Mouse (Mus musculus) erythroblast, embryonic 14.5 days (primary cell): ENCODE results near the gene Zfp639. TPM values are rescaled to one million over a fixed set of nuclear protein-coding genes. Genes with fewer than 3 reads are reported as not detected.

Source experiments
- H3K27me3 ChIP-seq: 2 replicates; pipeline ENCODE4 v1.6.1; 2012; ENCODE audit warnings: inconsistent platforms; ENCODE audit not compliant: control insufficient read depth
- H3K36me3 ChIP-seq: 2 replicates; pipeline ENCODE4 v1.6.1; 2012; ENCODE audit warnings: mild to moderate bottlenecking, inconsistent platforms; ENCODE audit not compliant: control insufficient read depth
- H3K4me1 ChIP-seq: 2 replicates; pipeline ENCODE4 v1.6.1; 2012; ENCODE audit warnings: inconsistent platforms; ENCODE audit not compliant: control insufficient read depth
- H3K4me3 ChIP-seq: replicated peaks from 2 replicates; pipeline ENCODE3; 2012; ENCODE audit warnings: moderate library complexity, mild to moderate bottlenecking, inconsistent platforms
- H3K9me3 ChIP-seq: 2 replicates; pipeline ENCODE4 v1.6.1; 2012; ENCODE audit warnings: low read length, inconsistent platforms, mixed read lengths; ENCODE audit not compliant: control insufficient read depth
- GATA1 ChIP-seq: IDR thresholded peaks from 2 replicates; pipeline ENCODE4 v1.6.1; 2012; ENCODE audit warnings: low read length, inconsistent platforms, mixed read lengths
- TAL1 ChIP-seq: IDR thresholded peaks from 3 replicates; pipeline ENCODE4 v1.6.1; 2012; ENCODE audit warnings: low read length, inconsistent platforms, mixed read lengths
- polyA plus RNA-seq: library from polyadenylated mRNA; stranded (reverse); fragments of >175 nt; gene quantifications from 2 replicates; pipeline ENCODE4 v1.2.3, GENCODE M21; 2012

Gene Zfp639
- polyA plus RNA-seq, 1 experiment = 0.16 TPM

- Histone ChIP-seq H3K4me3 (no peak overlapping the region), H3K36me3 (no peaks in the 10 kb centered on the region), H3K27me3 (no peaks in the 10 kb centered on the region), H3K9me3 (no peaks in the 10 kb centered on the region), H3K4me1 (no peaks in the 10 kb centered on the region)
- TF ChIP-seq GATA1 (no peak), TAL1 (no peak)
Measured at GRCm38 (mm10) chr3:32486543-32486942, 23.5 kb upstream of the Zfp639 start.

GRCm38 (mm10) chr3:32488172-32488571, 21.9 kb upstream of the Zfp639 start:
- Histone ChIP-seq H3K4me3 (no peak overlapping the region), H3K27me3 (no peaks in the 10 kb centered on the region), H3K9me3 (no peaks in the 10 kb centered on the region), H3K36me3 (no peaks in the 10 kb centered on the region), H3K4me1 (no peaks in the 10 kb centered on the region)
- TF ChIP-seq GATA1 (no peak), TAL1 (no peak)

GRCm38 (mm10) chr3:32490076-32490927, 19.8 kb upstream of the Zfp639 start:
- Histone ChIP-seq H3K36me3 (no peaks in the 10 kb centered on the region), H3K4me1 (no peaks in the 10 kb centered on the region), H3K27me3 (no peaks in the 10 kb centered on the region), H3K9me3 (no peaks in the 10 kb centered on the region), H3K4me3 (no peak overlapping the region)
- TF ChIP-seq GATA1 = no peak
- no peak for TF ChIP-seq TAL1

- H3K4me1 ChIP-seq = no peaks in the 10 kb centered on the region
- H3K4me3 ChIP-seq = no peak overlapping the region
- H3K36me3 ChIP-seq = no peaks in the 10 kb centered on the region
- no peaks in the 10 kb centered on the region for H3K27me3 ChIP-seq
- H3K9me3 ChIP-seq = no peaks in the 10 kb centered on the region
- TF ChIP-seq TAL1 = no peak
- TF ChIP-seq GATA1 = no peak
Measured at GRCm38 (mm10) chr3:32490928-32491315, 19.1 kb upstream of the Zfp639 start.

- Histone ChIP-seq H3K27me3 (no peaks in the 10 kb centered on the region), H3K36me3 (no peaks in the 10 kb centered on the region), H3K4me3 (no peak within 1 kb of the TSS), H3K9me3 (no peaks in the 10 kb centered on the region), H3K4me1 (no peaks in the 10 kb centered on the region)
- TF ChIP-seq TAL1 (no peak), GATA1 (no peak)
Measured at GRCm38 (mm10) chr3:32492097-32493090, 17.7 kb upstream of the Zfp639 start, which contains the start of gene Kcnmb3. Kcnmb3 (minus strand) TSS chr3:32492231.

GRCm38 (mm10) chr3:32494387-32495087, 15.5 kb upstream of the Zfp639 start:
- TF ChIP-seq TAL1 (no peak), GATA1 (no peak)
- no peaks in the 10 kb centered on the region for H3K27me3 ChIP-seq
- H3K4me1 ChIP-seq = no peaks in the 10 kb centered on the region
- H3K9me3 ChIP-seq = no peaks in the 10 kb centered on the region
- H3K36me3 ChIP-seq = no peaks in the 10 kb centered on the region
- no peak overlapping the region for H3K4me3 ChIP-seq

GRCm38 (mm10) chr3:32495088-32495770, 14.8 kb upstream of the Zfp639 start:
- no peaks in the 10 kb centered on the region for H3K27me3 ChIP-seq
- no peaks in the 10 kb centered on the region for H3K4me1 ChIP-seq
- H3K9me3 ChIP-seq = no peaks in the 10 kb centered on the region
- no peak for TF ChIP-seq TAL1
- TF ChIP-seq GATA1 = no peak
- no peak overlapping the region for H3K4me3 ChIP-seq
- H3K36me3 ChIP-seq = no peaks in the 10 kb centered on the region

- no peaks in the 10 kb centered on the region for H3K27me3 ChIP-seq
- H3K4me1 ChIP-seq = no peaks in the 10 kb centered on the region
- H3K9me3 ChIP-seq = no peaks in the 10 kb centered on the region
- H3K36me3 ChIP-seq = no peaks in the 10 kb centered on the region
- no peak overlapping the region for H3K4me3 ChIP-seq
- TF ChIP-seq TAL1 = no peak
- TF ChIP-seq GATA1 = no peak
Measured at GRCm38 (mm10) chr3:32495856-32496710, 14.0 kb upstream of the Zfp639 start.
